Mouse (Mus musculus) kidney, postnatal 0 days (tissue): ENCODE measurements at regions not wholly inside any gene's neighbourhood (a gene's known extent, or its start where the extent isn't known, plus 50 kb on each side); places are given as distances from the start of the nearest gene placed in this dataset.
A peak's percentile ranks its signal among the peaks of the same experiment; 100 is the strongest.

Source experiments
- ATAC-seq: fragments of 200-750 bp; cut with Nextera tagmentation; replicated peaks from 2 replicates; pipeline ENCODE4 v1.8.0; 2017; ENCODE audit warnings: low read depth, moderate number of reproducible peaks, moderate TSS enrichment, moderate library complexity; ENCODE audit not compliant: low FRiP score
- DNase-seq: peaks from one replicate; pipeline ENCODE4 v3.0.0-alpha.2; 2016; ENCODE audit warnings: low spot score
- H3K27ac ChIP-seq: fragments of 300-500 bp; sonication (generic); 2 replicates; pipeline ENCODE4 v1.5.1; 2014; ENCODE audit warnings: mild to moderate bottlenecking
- H3K27me3 ChIP-seq: fragments of 300-500 bp; sonication (generic); 2 replicates; pipeline ENCODE4 v1.6.1; 2014; ENCODE audit warnings: low read length, mixed read lengths; ENCODE audit not compliant: insufficient read depth
- H3K36me3 ChIP-seq: fragments of 300-500 bp; sonication (generic); 2 replicates; pipeline ENCODE4 v1.6.1; 2014; ENCODE audit warnings: low read length, mixed read lengths; ENCODE audit not compliant: insufficient read depth
- H3K4me1 ChIP-seq: fragments of 300-500 bp; sonication (generic); replicated peaks from 2 replicates; pipeline ENCODE4 v1.6.1; 2014; ENCODE audit warnings: antibody characterized with exemption, low read length, mixed read lengths; ENCODE audit not compliant: insufficient read depth
- H3K4me2 ChIP-seq: fragments of 300-500 bp; sonication (generic); 2 replicates; pipeline ENCODE4 v1.6.1; 2014; ENCODE audit warnings: mild to moderate bottlenecking, low read length, moderate library complexity, mixed read lengths
- H3K4me3 ChIP-seq: fragments of 300-500 bp; sonication (generic); replicated peaks from 2 replicates; pipeline ENCODE4 v1.5.1; 2014; ENCODE audit warnings: low read depth, low read length
- H3K9ac ChIP-seq: fragments of 300-500 bp; sonication (generic); 2 replicates; pipeline ENCODE4 v1.6.1; 2014; ENCODE audit warnings: low read depth, low read length
- H3K9me3 ChIP-seq: fragments of 300-500 bp; sonication (generic); replicated peaks from 2 replicates; pipeline ENCODE4 v1.6.1; 2016; ENCODE audit warnings: low read length, inconsistent platforms, mixed read lengths
- CTCF ChIP-seq: IDR thresholded peaks from 2 replicates; pipeline ENCODE4 v1.5.1; 2016; ENCODE audit warnings: antibody characterized with exemption, low read depth, mild to moderate bottlenecking, moderate library complexity
- WGBS: fragments of 180-500 bp; shearing (Covaris S2); extraction: QIAGEN DNeasy Blood & Tissue Kit; methylation state at CpG from one replicate; pipeline ENCODE4 v1.1.7; 2014; 5-methylcytosine and 5-hydroxymethylcytosine counted together

DNA sequence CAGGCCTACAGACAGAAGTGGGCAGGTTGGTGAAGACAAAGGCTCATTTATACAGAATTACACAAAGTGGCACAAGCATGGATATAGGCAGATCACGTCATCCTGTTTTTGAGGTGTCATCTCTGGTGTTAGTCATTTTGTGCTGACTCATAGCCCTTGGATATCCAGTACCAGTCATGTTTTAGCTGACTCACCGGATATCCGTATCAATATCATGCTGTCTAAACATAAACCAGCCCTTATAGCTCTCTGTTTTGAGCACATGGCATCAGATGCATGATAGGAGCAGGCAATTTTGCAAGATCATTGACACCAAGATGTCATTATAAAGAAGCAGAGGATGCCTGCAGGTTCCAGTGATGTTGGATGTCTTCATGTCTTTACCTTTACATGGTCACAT lies 97.5 kb upstream of the Mki67 start:
- Histone ChIP-seq H3K9ac (no peak overlapping the region), H3K36me3 (no peaks in the 10 kb centered on the region), H3K9me3 (no peaks in the 10 kb centered on the region), H3K4me2 (no peak overlapping the region), H3K27me3 (no peaks in the 10 kb centered on the region), H3K4me1 (no peaks in the 10 kb centered on the region), H3K27ac (no peak overlapping the region), H3K4me3 (no peak overlapping the region)
- ATAC-seq (no peak), DNase-seq (no peak)
- 96% methylated on average over 3 of the region's 3 CpGs for WGBS
- no peak for TF ChIP-seq CTCF

- Histone ChIP-seq H3K27me3 (no peaks in the 10 kb centered on the region), H3K36me3 (no peaks in the 10 kb centered on the region), H3K4me2 (no peak overlapping the region), H3K9ac (no peak overlapping the region), H3K4me3 (no peak overlapping the region), H3K9me3 (no peaks in the 10 kb centered on the region), H3K4me1 (no peaks in the 10 kb centered on the region), H3K27ac (no peak overlapping the region)
- DNase-seq (no peak), ATAC-seq (no peak)
- WGBS = 94% methylated on average over 3 of the region's 3 CpGs
- TF ChIP-seq CTCF = no peak
These were observed 100.0 kb upstream of the Mki67 start for GRCm38 (mm10) chr7:135816191-135816590.

GRCm38 (mm10) chr7:135817868-135818267 lies 101.7 kb upstream of the Mki67 start:
- Histone ChIP-seq H3K27ac (no peak overlapping the region), H3K4me1 (no peaks in the 10 kb centered on the region), H3K9ac (no peak overlapping the region), H3K27me3 (no peaks in the 10 kb centered on the region), H3K4me2 (no peak overlapping the region), H3K9me3 (no peaks in the 10 kb centered on the region), H3K36me3 (no peaks in the 10 kb centered on the region), H3K4me3 (no peak overlapping the region)
- ATAC-seq (no peak), DNase-seq (no peak)
- TF ChIP-seq CTCF = no peak
- 64% methylated on average over 3 of the region's 3 CpGs for WGBS

GRCm38 (mm10) chr7:135818298-135818697 lies 102.1 kb upstream of the Mki67 start:
- H3K9me3 ChIP-seq = no peaks in the 10 kb centered on the region
- no peak overlapping the region for H3K4me2 ChIP-seq
- no peak for TF ChIP-seq CTCF
- H3K4me3 ChIP-seq = no peak overlapping the region
- H3K36me3 ChIP-seq = no peaks in the 10 kb centered on the region
- ATAC-seq (no peak), DNase-seq (no peak)
- WGBS = 74% methylated on average over 3 of the region's 3 CpGs
- no peaks in the 10 kb centered on the region for H3K4me1 ChIP-seq
- no peak overlapping the region for H3K9ac ChIP-seq
- no peaks in the 10 kb centered on the region for H3K27me3 ChIP-seq
- H3K27ac ChIP-seq = no peak overlapping the region

GRCm38 (mm10) chr7:135823884-135824750 lies 108.0 kb upstream of the Mki67 start:
- no peaks in the 10 kb centered on the region for H3K36me3 ChIP-seq
- ATAC-seq (no peak), DNase-seq (no peak)
- H3K9ac ChIP-seq = no peak overlapping the region
- H3K4me2 ChIP-seq = no peak overlapping the region
- 40% methylated on average over 6 of the region's 6 CpGs for WGBS
- no peak for TF ChIP-seq CTCF
- no peaks in the 10 kb centered on the region for H3K9me3 ChIP-seq
- H3K27me3 ChIP-seq = no peaks in the 10 kb centered on the region
- H3K27ac ChIP-seq = no peak overlapping the region
- H3K4me3 ChIP-seq = no peak overlapping the region
- no peaks in the 10 kb centered on the region for H3K4me1 ChIP-seq

- no peaks in the 10 kb centered on the region for H3K9me3 ChIP-seq
- no peak for ATAC-seq
- H3K4me2 ChIP-seq = no peak overlapping the region
- no peak overlapping the region for H3K4me3 ChIP-seq
- H3K27me3 ChIP-seq = no peaks in the 10 kb centered on the region
- 55% methylated on average over 2 of the region's 2 CpGs for WGBS
- no peaks in the 10 kb centered on the region for H3K4me1 ChIP-seq
- no peak overlapping the region for H3K9ac ChIP-seq
- DNase-seq = peak; percentile 39
- no peak for TF ChIP-seq CTCF
- no peaks in the 10 kb centered on the region for H3K36me3 ChIP-seq
- no peak overlapping the region for H3K27ac ChIP-seq
These were observed 113.1 kb upstream of the Mki67 start for GRCm38 (mm10) chr7:135829246-135829645.

DNA sequence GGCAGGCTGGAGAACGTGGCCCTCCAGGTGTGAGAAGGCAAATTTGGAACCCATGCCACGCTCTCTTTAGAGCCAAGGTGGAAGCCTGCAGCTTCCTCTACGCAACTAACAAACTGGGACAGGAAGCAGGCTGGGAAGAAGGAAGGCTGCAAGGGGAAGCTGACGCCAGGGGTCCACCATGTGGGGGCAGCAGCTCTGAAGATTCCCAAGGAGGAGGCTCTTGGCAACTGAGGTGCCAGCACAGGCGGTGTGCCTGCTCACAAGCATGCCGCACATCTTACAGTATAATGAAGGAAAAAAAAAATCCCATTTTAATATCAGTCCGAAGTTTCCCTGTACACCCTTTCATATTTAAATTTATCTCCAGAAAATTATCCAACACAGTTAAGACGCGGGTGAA lies 117.3 kb upstream of the Mki67 start:
- Histone ChIP-seq H3K9me3 (no peaks in the 10 kb centered on the region), H3K9ac (no peak overlapping the region), H3K4me3 (no peak overlapping the region), H3K36me3 (no peaks in the 10 kb centered on the region), H3K4me2 (no peak overlapping the region), H3K27me3 (no peaks in the 10 kb centered on the region), H3K4me1 (no peaks in the 10 kb centered on the region), H3K27ac (no peak overlapping the region)
- DNase-seq (no peak), ATAC-seq (no peak)
- 75% methylated on average over 9 of the region's 9 CpGs for WGBS
- TF ChIP-seq CTCF = no peak
